Mouse (Mus musculus) hindlimb bud, embryonic 11.5 days (tissue): ENCODE data around the gene Ccnq.

Source experiments
- DNase-seq: peaks from one replicate; pipeline ENCODE4 v3.0.0-alpha.2; 2012; ENCODE audit warnings: low read depth, low spot score; ENCODE audit errors: extremely low spot score

Gene Ccnq

DNA sequence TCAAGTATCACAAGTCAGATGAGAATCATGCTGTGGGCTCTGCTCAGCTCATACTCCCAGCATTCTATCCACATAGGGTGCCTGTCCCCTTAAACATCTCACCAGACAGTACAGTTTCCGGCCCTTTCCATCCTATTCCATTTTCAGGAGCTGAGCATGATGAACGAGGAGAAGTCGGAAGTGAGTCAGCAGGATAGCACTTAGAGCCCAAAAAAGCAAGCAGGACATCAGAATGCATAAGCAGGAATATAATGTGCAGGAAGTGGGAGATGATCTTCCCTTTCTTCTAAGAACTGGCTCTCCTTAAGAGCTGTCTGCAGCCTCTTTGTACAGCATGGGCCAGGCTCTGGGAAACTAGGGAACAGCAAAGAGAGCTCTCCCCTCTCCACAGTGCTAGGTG lies 49.2 kb downstream of the Ccnq start:
- DNase-seq: no peak
